Mouse (Mus musculus): Measurements from ENCODE around the gene Pcif1. TPM values are rescaled to one million over a fixed set of nuclear protein-coding genes. Genes with fewer than 3 reads are reported as not detected.

Pcif1 gene
- 38.8 TPM for polyA plus RNA-seq (2014; fragmentation: Illumina TruSeq; extraction: RNeasy Lipid Tissue Mini Kit (QIAGEN cat#74804); ENCODE audit: low read depth, low replicate concordance)

DNA sequence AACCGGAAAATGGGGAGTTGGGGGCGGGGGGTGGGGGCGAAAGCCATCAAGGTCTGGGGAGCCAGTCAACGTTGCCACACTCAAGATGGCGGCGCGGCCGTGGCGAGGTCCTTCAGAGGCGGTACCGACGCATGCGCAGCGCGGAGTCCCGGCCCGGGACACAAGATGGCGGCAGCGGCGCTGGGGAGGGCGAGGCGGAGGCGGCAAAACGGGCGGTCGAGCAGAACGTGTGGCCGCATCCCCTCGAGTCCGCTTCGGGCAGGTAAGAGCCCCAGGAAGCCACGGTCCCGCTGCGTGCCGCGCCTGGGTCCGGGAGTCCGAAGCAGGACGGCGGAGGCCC is at the start of gene Pcif1:
Gene Pcif1, plus strand, starts transcription at position 77 of the 340 bp plus-strand sequence.

DNA sequence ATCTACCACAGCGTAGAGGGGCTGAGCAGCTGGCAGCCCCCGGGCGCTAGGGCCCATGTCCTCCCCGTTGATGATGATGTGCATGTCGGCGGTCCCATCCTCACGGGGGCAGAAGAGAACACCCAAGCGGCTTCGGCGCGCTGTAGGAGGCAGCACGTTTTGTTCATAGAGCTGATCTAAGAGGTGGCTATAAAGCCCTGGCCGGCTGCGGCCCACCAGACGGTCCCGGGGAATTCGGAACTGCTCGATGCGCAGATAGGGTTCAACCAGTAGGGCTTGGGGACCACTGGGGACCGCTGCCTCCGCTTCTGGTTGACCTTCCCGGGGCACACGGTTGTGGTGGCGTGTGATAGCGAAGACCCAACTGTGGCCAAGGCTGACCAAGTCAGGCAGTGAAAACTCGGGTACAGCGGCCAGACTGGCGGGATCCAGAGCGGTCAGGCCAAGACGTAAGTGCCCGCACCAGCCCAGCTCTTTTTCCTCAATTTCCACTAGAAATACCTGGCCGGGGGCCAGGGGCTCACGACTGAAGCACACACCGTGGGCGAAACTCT is 46.3 kb upstream of the Pcif1 start, which contains the start of gene Ctsa:
Gene Ctsa, plus strand, starts transcription at position 126 of the 554 bp plus-strand sequence.

DNA sequence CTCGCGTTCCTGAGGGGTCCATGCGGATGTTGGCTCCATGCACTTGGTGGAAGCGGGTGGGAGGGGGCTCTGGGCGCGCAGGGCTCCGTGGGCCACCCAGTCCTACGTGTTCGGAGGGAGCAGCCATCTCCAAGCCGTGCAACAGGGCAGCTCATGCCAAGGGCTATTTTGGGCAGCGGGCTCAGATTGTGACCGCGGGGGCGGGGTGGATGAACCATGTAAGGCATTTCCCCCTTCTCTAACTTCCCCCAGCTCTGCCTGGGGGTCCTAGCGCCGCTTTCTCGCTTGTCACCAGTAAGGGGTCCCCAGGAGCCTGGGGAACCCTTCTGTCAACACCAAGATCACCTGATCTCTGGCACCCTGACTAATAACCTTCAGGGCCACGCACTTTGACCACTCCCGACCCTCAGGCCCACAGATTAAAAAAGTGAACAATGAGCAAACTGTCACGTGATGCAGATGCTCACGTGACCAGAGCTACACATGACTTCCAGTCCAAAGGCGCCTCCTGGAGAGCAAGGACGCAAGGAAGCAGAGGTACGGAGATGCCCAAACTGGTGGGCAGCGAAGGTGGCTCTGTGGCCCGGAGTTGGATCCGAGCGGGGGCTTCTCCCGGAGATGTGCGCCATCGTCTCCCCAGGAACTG is 45.7 kb upstream of the Pcif1 start, which contains the start of gene Neurl2:
Gene Neurl2, minus strand, starts transcription at position 143 of the 646 bp plus-strand sequence.

DNA sequence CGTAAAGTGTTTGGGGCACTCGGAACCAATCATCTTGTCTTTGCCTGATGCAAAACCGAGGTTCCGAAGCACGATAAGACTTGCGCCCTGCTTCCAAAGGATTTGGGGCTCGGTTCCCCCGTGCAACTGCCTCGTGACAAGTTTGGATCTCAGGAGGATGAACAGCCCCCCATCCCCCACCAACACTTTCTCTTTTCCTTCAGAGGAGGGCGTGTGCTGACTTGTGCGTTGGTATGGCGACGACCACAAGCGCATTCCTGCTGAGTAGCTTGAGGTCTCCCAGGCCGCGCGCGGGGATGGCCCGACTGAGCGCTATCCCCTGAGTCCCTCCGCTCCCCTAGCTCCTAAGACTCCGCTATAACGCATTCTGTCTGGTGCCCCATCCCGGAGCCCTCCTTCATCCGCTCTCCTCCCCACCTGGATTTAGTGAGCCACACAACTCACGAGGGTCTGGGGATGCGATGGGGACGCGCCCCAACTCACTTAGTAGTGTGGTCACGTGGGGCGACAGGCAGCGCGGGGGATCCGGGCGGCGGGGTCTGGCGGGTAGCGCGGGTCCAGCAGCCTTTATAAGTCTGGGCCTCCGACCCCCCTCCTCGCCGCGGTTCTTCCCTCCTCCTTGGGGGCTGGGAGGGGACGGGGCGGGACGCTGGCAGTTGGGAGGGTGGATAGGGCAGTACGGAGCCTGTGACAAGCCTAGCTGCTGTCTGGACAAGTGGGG is 21.8 kb upstream of the Pcif1 start, which contains the start of gene Pltp:
Gene Pltp, minus strand, starts transcription at position 611 of the 721 bp plus-strand sequence.

GRCm38 (mm10) chr2:164911086-164912048 is 32.3 kb downstream of the Pcif1 start, which contains the start of gene Zfp335:
TSS of gene Zfp335 (minus strand) at chr2:164911757.

GRCm38 (mm10) chr2:164940140-164940830 is 61.2 kb downstream of the Pcif1 start, which contains the start of gene Mmp9:
TSS of gene Mmp9 (plus strand) at chr2:164940780.

Other genes starting within 250 kb of the Pcif1 start
- gene Wfdc16, start 240.5 kb upstream of the Pcif1 start, polyA plus RNA-seq (2014; fragmentation: Illumina TruSeq; extraction: RNeasy Lipid Tissue Mini Kit (QIAGEN cat#74804); ENCODE audit: low read depth, low replicate concordance): 298 TPM
- gene Wfdc10, start 223.3 kb upstream of the Pcif1 start, polyA plus RNA-seq (2014; fragmentation: Illumina TruSeq; extraction: RNeasy Lipid Tissue Mini Kit (QIAGEN cat#74804); ENCODE audit: low read depth, low replicate concordance): 2,863 TPM
- 297 TPM for gene Wfdc9, start 222.7 kb upstream of the Pcif1 start, polyA plus RNA-seq (2014; fragmentation: Illumina TruSeq; extraction: RNeasy Lipid Tissue Mini Kit (QIAGEN cat#74804); ENCODE audit: low read depth, low replicate concordance)
- gene Wfdc11, start 205.2 kb upstream of the Pcif1 start, polyA plus RNA-seq (2014; fragmentation: Illumina TruSeq; extraction: RNeasy Lipid Tissue Mini Kit (QIAGEN cat#74804); ENCODE audit: low read depth, low replicate concordance): 41.2 TPM
- 775 TPM for gene Wfdc13, start 194.2 kb upstream of the Pcif1 start, polyA plus RNA-seq (2014; fragmentation: Illumina TruSeq; extraction: RNeasy Lipid Tissue Mini Kit (QIAGEN cat#74804); ENCODE audit: low read depth, low replicate concordance)
- gene Spint4, start 180.8 kb upstream of the Pcif1 start, polyA plus RNA-seq (2014; fragmentation: Illumina TruSeq; extraction: RNeasy Lipid Tissue Mini Kit (QIAGEN cat#74804); ENCODE audit: low read depth, low replicate concordance): 1,086 TPM
- 379 TPM for gene Spint5, start 164.0 kb upstream of the Pcif1 start, polyA plus RNA-seq (2014; fragmentation: Illumina TruSeq; extraction: RNeasy Lipid Tissue Mini Kit (QIAGEN cat#74804); ENCODE audit: low read depth, low replicate concordance)
- 12.2 TPM for gene Wfdc3, start 133.4 kb upstream of the Pcif1 start, polyA plus RNA-seq (2014; fragmentation: Illumina TruSeq; extraction: RNeasy Lipid Tissue Mini Kit (QIAGEN cat#74804); ENCODE audit: low read depth, low replicate concordance)
- 26.0 TPM for gene Dnttip1, start 133.3 kb upstream of the Pcif1 start, polyA plus RNA-seq (2014; fragmentation: Illumina TruSeq; extraction: RNeasy Lipid Tissue Mini Kit (QIAGEN cat#74804); ENCODE audit: low read depth, low replicate concordance)
- 5.0 TPM for gene Ube2c, start 109.4 kb upstream of the Pcif1 start, polyA plus RNA-seq (2014; fragmentation: Illumina TruSeq; extraction: RNeasy Lipid Tissue Mini Kit (QIAGEN cat#74804); ENCODE audit: low read depth, low replicate concordance)
- gene Tnnc2, start 99.3 kb upstream of the Pcif1 start, polyA plus RNA-seq (2014; fragmentation: Illumina TruSeq; extraction: RNeasy Lipid Tissue Mini Kit (QIAGEN cat#74804); ENCODE audit: low read depth, low replicate concordance): 1.0 TPM
- 18.3 TPM for gene Snx21, start 93.5 kb upstream of the Pcif1 start, polyA plus RNA-seq (2014; fragmentation: Illumina TruSeq; extraction: RNeasy Lipid Tissue Mini Kit (QIAGEN cat#74804); ENCODE audit: low read depth, low replicate concordance)
- gene Acot8, start 74.4 kb upstream of the Pcif1 start, polyA plus RNA-seq (2014; fragmentation: Illumina TruSeq; extraction: RNeasy Lipid Tissue Mini Kit (QIAGEN cat#74804); ENCODE audit: low read depth, low replicate concordance): 19.6 TPM
- 4.2 TPM for gene Zswim3, start 74.2 kb upstream of the Pcif1 start, polyA plus RNA-seq (2014; fragmentation: Illumina TruSeq; extraction: RNeasy Lipid Tissue Mini Kit (QIAGEN cat#74804); ENCODE audit: low read depth, low replicate concordance)
- 8.6 TPM for gene Zswim1, start 56.6 kb upstream of the Pcif1 start, polyA plus RNA-seq (2014; fragmentation: Illumina TruSeq; extraction: RNeasy Lipid Tissue Mini Kit (QIAGEN cat#74804); ENCODE audit: low read depth, low replicate concordance)
- gene Spata25, start 50.8 kb upstream of the Pcif1 start, polyA plus RNA-seq (2014; fragmentation: Illumina TruSeq; extraction: RNeasy Lipid Tissue Mini Kit (QIAGEN cat#74804); ENCODE audit: low read depth, low replicate concordance): 1.6 TPM
- 142 TPM for gene Ctsa, start 46.4 kb upstream of the Pcif1 start, polyA plus RNA-seq (2014; fragmentation: Illumina TruSeq; extraction: RNeasy Lipid Tissue Mini Kit (QIAGEN cat#74804); ENCODE audit: low read depth, low replicate concordance)
- 3.0 TPM for gene Neurl2, start 45.8 kb upstream of the Pcif1 start, polyA plus RNA-seq (2014; fragmentation: Illumina TruSeq; extraction: RNeasy Lipid Tissue Mini Kit (QIAGEN cat#74804); ENCODE audit: low read depth, low replicate concordance)
- gene Pltp, start 21.6 kb upstream of the Pcif1 start, polyA plus RNA-seq (2014; fragmentation: Illumina TruSeq; extraction: RNeasy Lipid Tissue Mini Kit (QIAGEN cat#74804); ENCODE audit: low read depth, low replicate concordance): 169 TPM
- 11.1 TPM for gene Zfp335, start 32.5 kb downstream of the Pcif1 start, polyA plus RNA-seq (2014; fragmentation: Illumina TruSeq; extraction: RNeasy Lipid Tissue Mini Kit (QIAGEN cat#74804); ENCODE audit: low read depth, low replicate concordance)
- 9.1 TPM for gene Mmp9, start 61.5 kb downstream of the Pcif1 start, polyA plus RNA-seq (2014; fragmentation: Illumina TruSeq; extraction: RNeasy Lipid Tissue Mini Kit (QIAGEN cat#74804); ENCODE audit: low read depth, low replicate concordance)
- 1.6 TPM for gene Slc12a5, start 81.5 kb downstream of the Pcif1 start, polyA plus RNA-seq (2014; fragmentation: Illumina TruSeq; extraction: RNeasy Lipid Tissue Mini Kit (QIAGEN cat#74804); ENCODE audit: low read depth, low replicate concordance)
- gene Ncoa5, start 155.6 kb downstream of the Pcif1 start, polyA plus RNA-seq (2014; fragmentation: Illumina TruSeq; extraction: RNeasy Lipid Tissue Mini Kit (QIAGEN cat#74804); ENCODE audit: low read depth, low replicate concordance): 23.6 TPM
- gene Cd40, start 176.3 kb downstream of the Pcif1 start, polyA plus RNA-seq (2014; fragmentation: Illumina TruSeq; extraction: RNeasy Lipid Tissue Mini Kit (QIAGEN cat#74804); ENCODE audit: low read depth, low replicate concordance): 2.2 TPM
- not detected for gene 1700025C18Rik, start 211.4 kb downstream of the Pcif1 start, polyA plus RNA-seq (2014; fragmentation: Illumina TruSeq; extraction: RNeasy Lipid Tissue Mini Kit (QIAGEN cat#74804); ENCODE audit: low read depth, low replicate concordance)